Mouse (Mus musculus) forebrain, postnatal 0 days (tissue): ENCODE measurements around the gene Rab4a. TPM values are rescaled to one million over a fixed set of nuclear protein-coding genes. Genes with fewer than 3 reads are reported as not detected.

Experiments used
- ATAC-seq: fragments of 200-750 bp; cut with Nextera tagmentation; 2 replicates; pipeline ENCODE4 v1.8.0; 2017; ENCODE audit warnings: mild to moderate bottlenecking, moderate library complexity
- DNase-seq: peaks from one replicate; pipeline ENCODE4 v3.0.0-alpha.2; 2015
- H3K27ac ChIP-seq: fragments of 300-500 bp; sonication (generic); 2 replicates; pipeline ENCODE4 v1.5.1; 2014; ENCODE audit warnings: low read depth, mild to moderate bottlenecking, antibody characterized with exemption, low read length, moderate library complexity, mixed read lengths
- H3K27me3 ChIP-seq: fragments of 300-500 bp; sonication (generic); 2 replicates; pipeline ENCODE4 v1.6.1; 2014; ENCODE audit warnings: mild to moderate bottlenecking, low read length, mixed read lengths; ENCODE audit not compliant: insufficient read depth
- H3K36me3 ChIP-seq: fragments of 300-500 bp; sonication (generic); 2 replicates; pipeline ENCODE4 v1.6.1; 2014; ENCODE audit warnings: mild to moderate bottlenecking, moderate library complexity; ENCODE audit not compliant: insufficient read depth
- H3K4me1 ChIP-seq: fragments of 300-500 bp; sonication (generic); 2 replicates; pipeline ENCODE4 v1.6.1; 2014; ENCODE audit warnings: antibody characterized with exemption; ENCODE audit not compliant: insufficient read depth
- H3K4me2 ChIP-seq: fragments of 300-500 bp; sonication (generic); 2 replicates; pipeline ENCODE4 v1.6.1; 2014; ENCODE audit warnings: low read depth, mild to moderate bottlenecking, moderate library complexity
- H3K4me3 ChIP-seq: fragments of 300-500 bp; sonication (generic); 2 replicates; pipeline ENCODE4 v1.5.1; 2014; ENCODE audit warnings: low read depth, low read length, mixed read lengths
- H3K9ac ChIP-seq: fragments of 300-500 bp; sonication (generic); 2 replicates; pipeline ENCODE4 v1.6.1; 2014; ENCODE audit warnings: mild to moderate bottlenecking
- H3K9me3 ChIP-seq: fragments of 300-500 bp; sonication (generic); 2 replicates; pipeline ENCODE4 v1.6.1; 2016; ENCODE audit warnings: low read length
- CTCF ChIP-seq: sonication (generic); IDR thresholded peaks from 2 replicates; pipeline ENCODE4 v1.5.1; 2016; ENCODE audit warnings: antibody characterized with exemption, control low read depth, low read depth
- WGBS: fragments of 180-500 bp; shearing (Covaris S2); extraction: QIAGEN DNeasy Blood & Tissue Kit; methylation state at CpG from one replicate; pipeline ENCODE4 v1.1.7; 2014; 5-methylcytosine and 5-hydroxymethylcytosine counted together
- polyA plus RNA-seq: library from polyadenylated mRNA; unstranded; fragments of >200 nt; fragmentation: Nextera tagmentation; extraction: Ambion mirVana; gene quantifications from 2 replicates; pipeline ENCODE4 v1.2.1, GENCODE M21; 2015
- total RNA-seq: library from RNA; depleted of rRNA; stranded (reverse); fragments of >200 nt; gene quantifications from 2 replicates; pipeline ENCODE4 v1.2.3, GENCODE M21; 2014

Gene Rab4a
- total and polyA plus RNA-seq, 2 experiments from 2014 or later, result 70.9 to 113 TPM

- no peak overlapping the region for H3K9ac ChIP-seq
- H3K27ac ChIP-seq, result no peak overlapping the region
- peaks cover 22% of the 10 kb centered on the region; the same call in 1 of the 2 replicates for H3K36me3 ChIP-seq
- no peak for ATAC-seq
- no peaks in the 10 kb centered on the region for H3K9me3 ChIP-seq
- H3K4me3 ChIP-seq, result no peak overlapping the region
- TF ChIP-seq CTCF, result no peak
- no peaks in the 10 kb centered on the region for H3K4me1 ChIP-seq
- H3K27me3 ChIP-seq, result no peaks in the 10 kb centered on the region
- no peak for DNase-seq
- no peak overlapping the region for H3K4me2 ChIP-seq
- 95% methylated on average over 6 of the region's 6 CpGs for WGBS
Observed at GRCm38 (mm10) chr8:123820780-123821179, 15.0 kb downstream of the Rab4a start.

- no peak overlapping the region for H3K9ac ChIP-seq
- H3K27ac ChIP-seq, result no peak overlapping the region
- no peak overlapping the region for H3K4me2 ChIP-seq
- no peaks in the 10 kb centered on the region for H3K9me3 ChIP-seq
- ATAC-seq (no peak), DNase-seq (no peak)
- H3K27me3 ChIP-seq, result no peaks in the 10 kb centered on the region
- WGBS, result 99% methylated on average over 10 of the region's 10 CpGs
- H3K4me3 ChIP-seq, result no peak overlapping the region
- peaks cover 31% of the 10 kb centered on the region for H3K36me3 ChIP-seq
- no peaks in the 10 kb centered on the region for H3K4me1 ChIP-seq
- TF ChIP-seq CTCF, result peak; percentile 34
Observed at GRCm38 (mm10) chr8:123823111-123823510, 17.3 kb downstream of the Rab4a start.

- H3K36me3 ChIP-seq, result peaks cover 36% of the 10 kb centered on the region
- no peak overlapping the region for H3K4me2 ChIP-seq
- H3K9ac ChIP-seq, result no peak overlapping the region
- H3K9me3 ChIP-seq, result no peaks in the 10 kb centered on the region
- H3K4me3 ChIP-seq, result no peak overlapping the region
- H3K27me3 ChIP-seq, result no peaks in the 10 kb centered on the region
- no peak for ATAC-seq
- 95% methylated on average over 18 of the region's 18 CpGs for WGBS
- TF ChIP-seq CTCF, result no peak
- DNase-seq, result no peak
- no peaks in the 10 kb centered on the region for H3K4me1 ChIP-seq
- no peak overlapping the region for H3K27ac ChIP-seq
Observed at GRCm38 (mm10) chr8:123823532-123824123, 17.8 kb downstream of the Rab4a start.

GRCm38 (mm10) chr8:123826001-123826400, 20.2 kb downstream of the Rab4a start:
- DNase-seq (peak; percentile 55), ATAC-seq (peak; percentile 76)
- Histone ChIP-seq H3K27me3 (no peaks in the 10 kb centered on the region), H3K9ac (no peak overlapping the region), H3K27ac (no peak overlapping the region), H3K9me3 (no peaks in the 10 kb centered on the region), H3K4me3 (no peak overlapping the region), H3K36me3 (peaks cover 52% of the 10 kb centered on the region), H3K4me2 (no peak overlapping the region), H3K4me1 (no peaks in the 10 kb centered on the region)
- TF ChIP-seq CTCF, result peak; percentile 84
- 63% methylated on average over 9 of the region's 9 CpGs for WGBS

GRCm38 (mm10) chr8:123826758-123827157, 21.0 kb downstream of the Rab4a start:
- DNase-seq (no peak), ATAC-seq (no peak)
- H3K4me1 ChIP-seq, result no peaks in the 10 kb centered on the region
- peaks cover 54% of the 10 kb centered on the region for H3K36me3 ChIP-seq
- TF ChIP-seq CTCF, result no peak
- no peak overlapping the region for H3K9ac ChIP-seq
- no peak overlapping the region for H3K4me2 ChIP-seq
- H3K4me3 ChIP-seq, result no peak overlapping the region
- H3K9me3 ChIP-seq, result no peaks in the 10 kb centered on the region
- no peaks in the 10 kb centered on the region for H3K27me3 ChIP-seq
- 89% methylated on average over 7 of the region's 7 CpGs for WGBS
- no peak overlapping the region for H3K27ac ChIP-seq

GRCm38 (mm10) chr8:123827523-123827922, 21.7 kb downstream of the Rab4a start:
- Histone ChIP-seq H3K27ac (no peak overlapping the region), H3K4me1 (no peaks in the 10 kb centered on the region), H3K4me3 (no peak overlapping the region), H3K9ac (no peak overlapping the region), H3K36me3 (peaks cover 54% of the 10 kb centered on the region), H3K9me3 (no peaks in the 10 kb centered on the region), H3K27me3 (no peaks in the 10 kb centered on the region), H3K4me2 (no peak overlapping the region)
- DNase-seq, result no peak
- TF ChIP-seq CTCF, result no peak
- no peak for ATAC-seq
- WGBS, result 93% methylated on average over 13 of the region's 13 CpGs

GRCm38 (mm10) chr8:123832757-123833156, 27.0 kb downstream of the Rab4a start:
- ATAC-seq, result no peak
- 93% methylated on average over 4 of the region's 4 CpGs for WGBS
- Histone ChIP-seq H3K27ac (no peak overlapping the region), H3K27me3 (no peaks in the 10 kb centered on the region), H3K9ac (no peak overlapping the region), H3K4me1 (no peaks in the 10 kb centered on the region), H3K9me3 (no peaks in the 10 kb centered on the region), H3K36me3 (peaks cover 66% of the 10 kb centered on the region), H3K4me3 (no peak overlapping the region), H3K4me2 (no peak overlapping the region)
- peak; percentile 60 for TF ChIP-seq CTCF
- no peak for DNase-seq

GRCm38 (mm10) chr8:123835451-123835850, 29.7 kb downstream of the Rab4a start:
- Histone ChIP-seq H3K27me3 (no peaks in the 10 kb centered on the region), H3K9ac (no peak overlapping the region), H3K4me2 (no peak overlapping the region), H3K9me3 (no peaks in the 10 kb centered on the region), H3K4me3 (no peak overlapping the region), H3K27ac (no peak overlapping the region), H3K36me3 (peaks cover 50% of the 10 kb centered on the region), H3K4me1 (no peaks in the 10 kb centered on the region)
- 58% methylated on average over 9 of the region's 9 CpGs for WGBS
- TF ChIP-seq CTCF, result peak; percentile 81
- DNase-seq, result peak; percentile 77
- peak; percentile 72 for ATAC-seq
